Mouse (Mus musculus): Measurements from ENCODE around the gene 1700113H08Rik.

- no peak for TF ChIP-seq GATA1 (IDR thresholded peaks at IDR 0.05; ENCODE audit: borderline replicate concordance, low read length)
- TF ChIP-seq FLI1 (IDR thresholded peaks at IDR 0.05; ENCODE audit: low read length), result no peak
These were observed 67.2 kb downstream of the 1700113H08Rik start for GRCm38 (mm10) chr10:87125094-87125493.
